Mouse (Mus musculus) layer of hippocampus, adult 18-20 months (tissue): ENCODE measurements around the gene Kalrn. TPM values are rescaled to one million over a fixed set of nuclear protein-coding genes. Genes with fewer than 3 reads are reported as not detected.

Experiments
- DNase-seq, 2 experiments: peaks; one replicate each; pipeline ENCODE4 v3.0.0; 2022; ENCODE audit warnings: low spot score in 2 of 2
- total RNA-seq, 2 experiments: library from RNA; stranded (reverse); gene quantifications; 2 replicates each; pipeline ENCODE4 v1.2.3; 2021

Kalrn gene
- total RNA-seq, 2 experiments from 2014 or later: 468 to 527 TPM

DNA sequence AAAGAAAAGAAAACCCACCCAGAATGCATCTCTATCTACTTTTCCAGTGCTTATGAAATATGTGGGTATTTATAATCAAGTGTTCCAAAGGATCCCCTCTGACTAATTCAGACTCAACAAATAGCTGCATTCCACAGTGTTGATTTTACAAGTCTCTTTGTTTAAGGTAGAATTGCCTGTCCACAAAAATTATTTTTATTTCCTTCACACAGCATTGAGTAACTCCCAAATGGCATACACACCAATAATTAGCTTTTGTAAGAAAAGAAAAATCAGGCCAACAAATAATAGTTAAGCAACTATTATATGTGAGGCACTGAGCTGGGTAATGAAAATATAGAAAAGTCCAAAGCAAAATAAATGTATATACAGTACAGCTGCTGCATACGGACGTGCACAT, 12.9 kb downstream of the Kalrn start:
- no peak for DNase-seq

DNA sequence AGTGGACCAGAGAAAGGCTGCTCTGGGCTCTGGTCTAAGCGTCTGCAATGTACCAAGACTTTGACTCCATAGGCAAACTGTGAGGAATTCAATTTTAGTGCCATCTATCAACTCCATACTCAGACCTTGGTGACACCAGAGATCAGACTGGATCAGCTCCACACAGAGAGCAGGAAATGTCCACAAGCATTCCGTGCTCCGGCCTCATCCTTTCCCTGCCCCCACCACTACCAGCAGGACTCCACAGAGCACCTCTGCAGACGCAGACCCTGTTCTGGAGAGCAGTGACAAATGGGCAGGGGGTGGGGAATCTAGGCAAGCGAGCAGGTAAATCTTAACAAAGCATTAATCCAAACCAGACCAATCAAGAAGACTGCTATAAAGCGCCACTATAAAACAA, 15.4 kb downstream of the Kalrn start:
- no peak for DNase-seq

DNA sequence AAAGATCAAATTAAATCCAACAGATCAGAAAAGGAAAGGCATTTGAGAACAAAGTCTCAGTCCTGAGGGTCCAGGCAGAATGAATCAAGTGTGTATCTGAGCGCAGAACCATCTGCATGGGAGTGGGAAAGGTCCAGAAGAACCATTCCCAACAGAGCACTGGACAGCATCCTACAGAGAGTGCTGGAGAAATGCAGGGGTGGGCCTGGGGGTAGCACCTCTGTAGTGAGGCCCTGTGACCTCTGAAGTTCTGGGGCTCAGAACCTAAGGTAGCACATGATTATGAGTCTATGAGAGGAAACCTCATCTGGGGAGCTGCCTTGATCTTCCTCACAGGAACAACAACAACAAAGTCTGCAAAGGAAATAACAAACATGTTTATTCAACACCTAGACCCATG, 20.6 kb downstream of the Kalrn start:
- DNase-seq: no peak

DNA sequence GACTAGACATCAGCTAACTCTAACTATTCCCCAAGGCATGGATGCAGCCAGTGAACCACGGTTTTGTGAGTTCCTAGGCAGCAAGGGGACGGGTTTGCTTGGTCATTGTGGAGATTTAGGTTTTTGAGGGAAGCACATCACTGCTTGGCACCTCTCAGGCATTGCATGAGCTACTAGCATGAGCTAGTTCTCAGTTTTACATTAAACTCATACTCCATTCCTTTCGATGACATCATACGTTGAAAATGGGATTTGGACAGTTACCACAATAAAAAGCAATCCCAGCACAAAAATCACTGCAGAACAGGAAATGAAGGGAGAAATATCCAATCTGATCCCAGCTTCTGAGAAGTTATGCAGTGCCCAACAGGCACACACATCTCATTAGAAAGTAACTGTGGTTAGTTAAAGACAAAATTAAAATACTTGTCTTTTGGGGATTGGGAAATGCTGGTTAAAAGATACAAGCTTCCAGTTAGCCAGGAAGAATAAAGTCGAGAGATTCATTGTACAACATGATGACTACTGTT, 23.8 kb downstream of the Kalrn start:
- no peak for DNase-seq

DNA sequence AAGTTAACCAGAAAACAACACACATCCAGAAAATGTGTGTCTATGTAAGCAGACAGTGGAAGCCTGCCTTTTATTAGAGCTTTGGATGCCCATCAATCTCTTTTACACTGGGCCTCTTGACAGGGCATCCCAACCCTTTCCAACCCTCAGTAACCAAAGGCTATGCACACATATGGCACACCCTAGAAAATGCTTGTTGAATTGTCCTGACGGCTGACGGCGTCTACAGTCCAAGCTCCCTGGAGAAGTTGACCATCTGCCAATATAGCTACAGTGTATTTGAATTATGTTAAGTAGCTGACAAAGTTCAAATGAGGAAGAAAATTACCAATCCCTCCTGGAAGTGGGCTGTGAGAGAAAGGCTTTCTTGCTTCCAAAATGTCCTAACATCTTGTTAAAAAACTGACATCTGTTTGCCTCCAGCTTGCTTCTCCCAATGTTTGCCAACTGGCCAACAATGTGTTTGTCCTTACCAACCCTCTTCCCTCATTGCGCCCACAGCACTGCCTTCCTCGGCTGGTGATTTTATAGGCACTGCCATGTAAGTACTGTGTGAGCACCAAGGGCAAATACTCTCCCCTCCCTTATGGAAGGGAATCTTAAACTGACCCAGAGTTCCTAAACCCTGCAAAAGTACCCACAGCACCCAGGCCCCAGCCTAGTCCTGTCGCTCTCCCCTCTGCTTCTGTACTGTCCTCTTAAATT, 26.4 kb downstream of the Kalrn start:
- no peak for DNase-seq

DNA sequence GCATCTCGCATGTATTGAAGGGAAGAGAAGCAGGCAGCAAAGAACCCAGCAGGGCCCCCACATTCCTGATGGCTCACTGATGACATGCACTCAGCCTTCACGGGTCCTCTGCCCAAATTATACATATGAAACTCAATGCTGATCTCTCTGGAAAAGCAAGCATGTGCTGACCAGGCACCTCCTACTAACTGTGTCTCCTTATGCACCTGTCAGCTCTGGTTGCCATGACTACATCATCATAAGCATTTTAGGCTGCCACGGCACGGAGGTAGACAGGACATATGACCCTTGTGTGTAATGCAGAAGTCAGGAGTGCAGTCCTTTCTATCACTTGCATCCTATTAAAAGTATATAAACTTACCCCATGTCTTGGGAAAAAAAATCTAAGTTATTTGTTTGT, 29.6 kb downstream of the Kalrn start:
- DNase-seq: no peak

DNA sequence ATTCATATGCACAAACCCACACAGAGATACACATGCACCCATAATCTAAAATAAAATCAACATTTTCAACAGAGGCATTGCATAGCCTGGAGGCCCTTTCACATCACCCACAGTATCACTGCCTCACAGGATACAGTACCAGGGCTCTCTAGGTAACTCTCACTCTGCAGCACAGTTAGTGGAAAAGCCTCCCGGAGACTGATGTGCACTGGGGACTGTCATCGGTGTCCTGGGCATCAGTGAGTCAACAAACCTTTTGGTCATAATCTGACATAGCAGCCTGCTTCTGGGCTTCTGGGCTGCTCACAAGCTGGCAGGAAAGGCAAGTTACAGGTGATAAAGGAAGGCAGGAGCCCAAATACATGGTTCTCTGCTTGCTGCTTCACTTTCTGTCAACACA, 31.0 kb downstream of the Kalrn start:
- no peak for DNase-seq

DNA sequence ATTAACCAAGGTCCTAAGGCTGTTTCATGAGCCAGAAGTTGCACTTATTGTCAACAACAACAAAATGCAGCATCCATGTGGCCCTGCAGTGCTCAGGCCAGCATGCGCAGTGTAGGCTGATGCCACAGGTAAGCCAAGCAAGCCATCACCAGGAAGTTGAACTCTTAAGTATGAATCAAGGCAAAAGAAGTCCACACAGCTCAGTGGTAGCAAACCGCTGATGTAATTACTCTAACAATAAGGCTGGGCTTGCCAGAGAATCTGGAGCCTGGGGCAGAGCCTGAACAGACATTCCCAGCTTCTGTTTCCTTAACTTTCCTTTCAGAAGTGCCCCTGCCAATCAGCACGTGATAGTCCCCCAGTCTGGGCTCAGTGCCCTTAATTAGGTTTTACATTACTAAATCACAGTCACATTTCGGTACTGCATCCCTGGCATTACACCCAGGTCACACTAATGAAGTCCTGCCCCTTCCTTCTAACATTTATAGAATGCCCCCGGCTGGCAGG, 34.6 kb downstream of the Kalrn start:
- DNase-seq: no peak

DNA sequence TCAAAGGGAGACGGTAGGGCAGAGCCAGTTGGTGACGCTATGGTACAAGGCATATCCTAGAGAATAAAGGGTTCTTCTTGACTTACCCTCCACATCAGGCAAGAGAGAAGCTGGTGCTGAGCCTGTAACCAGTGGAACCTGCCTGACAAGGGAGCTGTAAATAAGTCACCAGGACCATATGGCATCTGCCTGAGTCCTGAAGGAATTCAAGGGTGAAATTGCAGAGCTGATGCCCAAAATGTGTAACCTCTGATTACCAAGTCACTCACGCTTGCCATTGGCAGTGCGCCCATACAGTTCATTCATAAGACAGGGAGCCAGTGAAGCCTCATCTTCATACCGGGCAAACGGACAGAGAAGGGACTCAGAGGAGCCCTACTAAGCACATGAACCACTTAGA, 37.0 kb downstream of the Kalrn start:
- DNase-seq: no peak

DNA sequence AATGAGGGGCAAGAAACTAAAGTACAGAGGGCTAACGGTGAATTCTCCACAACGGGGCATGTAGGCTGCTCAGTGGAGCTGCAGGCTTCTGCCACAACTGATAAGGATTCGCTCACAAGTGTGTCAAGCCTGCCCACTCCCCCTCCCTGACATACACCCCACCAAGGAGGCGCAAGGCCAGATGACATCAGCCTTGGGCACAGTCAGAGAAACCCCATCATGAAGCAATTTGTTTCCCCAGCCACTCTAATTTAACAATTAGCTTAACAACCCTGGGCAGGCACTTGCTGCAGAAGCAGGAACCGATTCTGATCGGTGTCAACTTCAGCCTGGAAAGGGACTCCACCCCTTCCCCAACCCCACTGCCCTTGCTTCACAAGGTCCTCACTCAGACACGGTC, 38.2 kb downstream of the Kalrn start:
- no peak for DNase-seq

DNA sequence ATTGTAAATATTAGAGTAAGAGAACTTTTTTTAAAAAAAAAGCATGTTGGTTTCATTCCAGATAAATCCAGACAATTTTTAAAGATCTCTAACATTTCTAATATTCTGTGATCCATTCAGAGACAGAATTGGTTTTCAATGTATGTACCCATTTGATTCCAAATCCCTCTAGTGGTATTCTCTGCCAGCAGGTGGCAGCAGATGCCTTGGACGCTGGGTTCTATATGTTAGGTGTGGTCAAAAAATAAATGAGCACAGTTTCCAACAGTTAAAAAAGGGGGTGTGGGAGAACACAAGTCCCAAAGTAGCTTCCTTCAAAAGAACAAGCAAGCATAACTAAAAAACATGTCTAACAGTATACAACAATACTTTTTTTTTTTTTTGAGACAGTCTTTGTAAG, 41.8 kb downstream of the Kalrn start:
- peak in 1 of 2 experiments; percentile 76 for DNase-seq

DNA sequence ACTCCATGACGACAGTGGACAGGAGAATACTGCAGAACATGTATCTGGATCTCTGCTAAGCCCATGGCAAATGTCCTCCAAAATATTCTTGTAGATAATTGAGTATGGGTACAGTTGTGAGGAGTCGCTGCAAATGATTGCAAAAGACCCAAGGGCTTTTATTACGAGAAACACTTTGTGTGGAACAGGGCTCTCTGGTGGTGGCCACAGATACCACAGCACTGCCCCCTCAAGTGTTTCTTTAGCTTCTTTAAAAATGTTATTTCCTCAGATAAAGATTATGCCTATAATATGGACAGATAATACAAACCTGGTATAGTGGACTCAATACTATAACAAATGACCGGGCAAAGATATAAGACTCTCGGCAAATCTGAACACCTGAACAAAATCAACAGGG, 43.3 kb downstream of the Kalrn start:
- no peak for DNase-seq

DNA sequence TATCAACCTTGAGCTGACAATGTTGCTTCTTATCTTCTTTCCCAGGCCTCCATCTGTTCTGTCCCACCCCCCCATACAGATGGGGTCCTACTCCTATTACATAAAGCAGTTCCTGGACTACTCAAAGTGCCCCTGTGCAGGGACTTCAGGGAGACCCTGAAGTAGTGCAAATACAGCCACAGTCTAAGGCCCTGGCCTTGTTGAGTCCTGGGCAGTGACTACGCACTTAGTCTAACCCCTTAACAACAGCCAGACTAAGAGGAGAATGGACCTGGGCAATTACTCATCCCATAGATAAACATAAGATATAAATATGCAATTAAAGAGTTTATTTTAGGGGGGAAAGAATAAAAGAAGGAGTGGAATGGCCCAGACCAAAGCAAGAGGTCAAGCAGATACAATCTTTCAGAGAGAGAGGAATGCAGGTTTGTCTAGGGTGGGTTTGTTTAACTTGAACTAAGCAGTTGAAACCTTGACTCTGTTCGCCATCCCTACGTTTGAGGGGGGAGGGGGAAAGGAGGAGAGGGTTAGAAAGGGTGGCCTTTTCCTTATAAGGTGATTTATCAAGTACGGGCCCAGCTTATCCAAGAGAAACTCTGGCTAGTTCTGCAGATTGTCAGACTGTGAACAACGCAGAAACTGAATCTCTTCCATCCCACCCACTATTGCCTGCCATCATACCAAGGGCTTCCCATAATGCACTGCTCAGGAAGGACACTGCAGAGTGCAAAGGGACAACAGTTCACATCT, 44.9 kb downstream of the Kalrn start:
- no peak for DNase-seq

DNA sequence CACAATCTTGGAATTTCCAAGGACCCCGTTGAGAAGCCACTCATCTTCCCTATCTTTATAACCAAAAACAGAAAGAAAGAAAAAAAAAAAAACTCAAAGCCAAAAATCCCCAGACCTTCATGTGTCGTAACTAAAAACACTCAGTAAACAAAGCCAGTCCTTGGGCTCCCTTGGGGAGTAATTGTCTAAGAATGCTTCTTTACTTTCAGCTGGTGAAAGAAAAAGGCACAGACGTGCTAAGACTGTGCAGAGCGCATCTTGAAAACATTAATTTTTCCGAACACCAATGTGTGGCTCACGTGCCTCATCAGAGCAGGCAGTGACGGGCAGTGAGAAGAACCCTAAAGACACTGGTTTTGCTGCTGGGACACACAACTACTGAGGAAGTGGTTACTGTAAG, 47.0 kb downstream of the Kalrn start:
- no peak for DNase-seq

DNA sequence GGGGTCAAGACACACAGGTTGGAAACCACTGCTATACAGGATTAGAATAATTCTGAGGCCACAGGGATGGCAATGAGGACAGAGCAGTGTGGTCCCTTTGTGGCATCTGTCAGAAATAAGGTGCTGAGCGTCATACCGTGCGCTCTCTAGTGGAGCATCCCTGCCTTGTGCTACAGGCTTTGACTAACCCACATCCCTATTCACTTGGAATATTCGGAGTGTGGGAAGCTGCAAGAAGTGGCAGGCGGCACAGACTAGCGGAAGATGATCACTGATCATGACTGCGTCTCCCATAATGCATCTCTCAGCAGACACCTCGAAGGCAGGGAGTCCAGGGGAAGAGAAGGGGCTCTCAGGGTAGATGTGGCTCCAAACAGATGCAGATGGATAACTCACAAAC, 47.5 kb downstream of the Kalrn start:
- peak; percentile 55 to 81 for DNase-seq

DNA sequence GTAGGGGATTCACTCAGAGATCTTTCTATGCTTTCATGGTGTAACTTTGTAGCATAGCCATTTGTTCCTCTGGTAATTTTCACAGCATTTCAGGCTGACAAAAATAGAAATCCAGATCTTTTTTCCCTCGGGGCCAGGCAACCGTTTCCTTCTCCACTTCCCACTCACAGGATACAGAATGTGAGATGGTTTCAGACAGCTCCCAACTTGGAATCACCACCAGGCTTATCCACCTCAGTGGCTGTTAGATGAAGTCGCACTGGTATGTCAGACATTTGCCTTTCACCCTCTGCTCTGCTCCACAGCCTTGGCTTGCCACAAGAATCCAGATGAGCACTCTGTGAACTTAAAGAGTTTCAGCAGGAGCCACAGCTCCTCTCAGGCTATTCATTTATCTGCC, 48.1 kb downstream of the Kalrn start:
- DNase-seq: peak in 1 of 2 experiments; percentile 57

DNA sequence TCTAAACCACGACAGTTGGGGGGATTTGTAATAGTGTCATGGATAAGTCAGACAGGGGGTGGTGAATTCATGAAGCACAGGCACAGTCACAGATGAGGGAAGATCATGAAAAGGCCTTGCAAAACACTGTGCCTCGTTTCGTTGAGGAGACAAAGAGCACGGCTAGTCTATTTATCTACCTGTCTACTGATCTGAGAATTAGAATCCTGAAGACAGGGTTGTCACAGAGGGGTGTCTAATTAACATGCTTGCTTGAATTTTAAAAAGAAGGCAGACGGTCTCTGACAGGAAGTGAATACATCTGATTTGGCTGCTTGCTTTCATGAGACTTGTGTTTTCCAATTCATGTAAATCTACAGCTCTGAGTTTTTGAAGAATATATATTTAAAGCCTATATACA, 52.3 kb downstream of the Kalrn start:
- DNase-seq: no peak

DNA sequence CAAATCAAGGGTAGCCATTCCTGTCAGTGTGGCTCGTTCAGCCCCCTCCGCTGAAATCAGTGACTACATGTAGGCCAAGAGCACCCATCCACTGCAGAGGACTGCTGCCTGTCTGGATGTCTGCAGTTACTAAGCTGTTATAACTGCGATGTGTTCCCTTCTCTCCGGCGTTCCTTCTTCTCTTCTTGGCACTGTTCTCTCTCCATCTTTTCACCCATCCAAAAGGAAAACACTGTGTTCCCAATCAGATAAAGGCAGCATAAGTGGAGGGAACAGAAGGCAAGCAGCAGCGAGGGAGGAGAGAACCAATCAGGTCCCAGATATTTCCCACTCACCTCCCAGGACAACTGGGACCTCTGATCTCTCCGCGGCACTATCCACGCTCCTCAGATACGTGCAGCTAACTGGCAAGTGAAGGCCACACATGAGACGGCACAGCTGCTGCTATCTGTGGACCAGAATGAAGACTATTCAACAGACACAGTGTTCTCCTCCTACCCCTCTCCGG, 56.4 kb downstream of the Kalrn start:
- peak; percentile 50 to 73 for DNase-seq

DNA sequence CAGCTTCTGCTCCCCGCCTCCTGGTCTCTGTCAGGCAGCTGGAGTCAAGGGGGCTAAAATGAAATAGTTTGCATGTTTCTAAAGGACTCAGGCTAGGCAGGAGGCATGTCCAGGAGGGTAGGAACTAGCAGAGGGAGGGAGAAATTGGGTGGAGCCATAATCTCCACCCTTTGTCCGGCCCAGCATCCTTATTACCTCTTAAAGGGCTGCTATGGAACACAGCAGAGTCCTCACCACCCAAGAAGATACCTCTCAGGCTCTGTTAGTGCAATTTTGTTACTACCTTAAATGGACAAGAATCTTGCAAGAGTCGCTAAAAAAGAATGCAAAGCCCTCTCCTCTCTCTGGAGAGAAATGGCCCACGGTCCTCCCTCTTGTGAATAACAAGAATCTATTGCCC, 57.8 kb downstream of the Kalrn start:
- DNase-seq: no peak

DNA sequence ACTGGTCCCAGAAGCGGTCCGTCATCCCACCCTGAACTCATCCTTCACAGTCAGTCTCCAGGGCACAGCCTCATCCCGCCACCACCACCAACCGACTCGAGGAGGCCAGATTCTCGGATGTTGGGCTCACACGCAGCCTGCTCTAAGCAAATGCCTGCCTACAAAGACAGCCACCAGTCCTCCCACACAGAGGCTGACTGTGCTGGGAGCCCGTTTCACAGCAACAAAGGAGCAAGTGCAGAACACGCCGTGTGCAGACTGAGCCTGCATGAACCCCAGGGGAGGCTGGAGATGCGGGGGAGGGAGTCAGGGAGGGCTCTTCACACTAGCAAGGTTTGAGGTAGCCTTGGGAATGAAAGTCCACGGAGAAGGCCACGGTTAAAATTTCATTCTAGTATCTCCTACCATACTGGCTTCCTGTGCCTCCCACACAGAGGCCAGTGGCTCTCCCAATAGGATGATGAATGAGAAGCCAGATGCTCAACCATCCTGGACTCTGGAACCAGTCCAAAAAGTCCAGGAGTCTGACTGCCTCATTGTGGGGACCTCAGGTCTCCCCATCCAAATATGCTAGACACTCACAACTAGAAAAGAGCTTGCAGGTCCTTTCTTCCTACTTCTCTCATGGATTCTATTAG, 59.3 kb downstream of the Kalrn start:
- peak; percentile 81 to 88 for DNase-seq

DNA sequence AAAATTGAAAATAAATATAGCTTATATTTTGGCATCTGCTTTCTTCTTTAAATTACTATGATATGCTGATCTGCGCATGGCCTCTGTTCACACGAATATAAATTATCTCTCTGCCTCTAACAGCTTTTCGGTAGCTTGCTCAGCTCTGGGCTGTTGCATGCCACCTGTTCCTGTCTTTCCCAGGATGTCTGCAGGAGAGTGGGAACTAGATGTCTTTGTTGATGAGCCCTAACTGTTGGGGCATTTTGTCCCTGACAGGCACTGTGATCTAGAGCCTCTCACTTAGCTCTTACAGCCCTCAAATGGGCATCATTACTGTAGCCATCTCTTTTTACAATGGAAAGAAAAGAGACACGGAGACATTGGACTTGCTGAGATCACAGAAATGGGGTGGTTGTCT, 61.0 kb downstream of the Kalrn start:
- peak in 1 of 2 experiments; percentile 43 for DNase-seq

DNA sequence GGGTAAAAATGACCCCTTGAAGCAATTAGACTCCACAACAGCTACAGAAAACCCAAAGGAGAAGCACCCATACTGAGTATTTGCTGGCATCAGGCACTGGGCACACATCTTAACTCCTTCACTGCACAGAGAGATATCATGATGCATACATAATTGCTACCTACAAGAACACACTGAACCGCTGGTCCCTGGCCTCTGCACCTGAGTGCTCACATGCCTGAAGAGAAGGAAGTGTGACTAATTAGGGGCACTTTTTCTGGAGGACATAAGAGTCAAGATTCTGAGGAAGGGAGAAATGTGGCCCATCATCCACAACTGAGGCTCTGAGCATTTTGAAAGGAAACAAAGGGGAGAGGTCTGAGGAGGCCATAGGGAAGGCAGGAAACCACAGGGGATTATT, 65.2 kb downstream of the Kalrn start:
- DNase-seq: no peak
